Mouse (Mus musculus): ENCODE results near the gene Pnpla1. TPM values are rescaled to one million over a fixed set of nuclear protein-coding genes. Genes with fewer than 3 reads are reported as not detected.

Pnpla1 gene
- polyA plus RNA-seq, 1 experiment from 2014 or later = 0.07 TPM

GRCm38 (mm10) chr17:28898249-28898648 is 40.0 kb downstream of the Pnpla1 start:
- H3K9ac ChIP-seq (replicated peaks; ENCODE audit: low read depth, low read length) = no peak overlapping the region
- no peaks in the 10 kb centered on the region for H3K27me3 ChIP-seq (ENCODE audit: control insufficient read depth, insufficient read depth, low read length)
- H3K4me2 ChIP-seq (replicated peaks; ENCODE audit: low read depth, low read length) = no peak overlapping the region
- H3K27ac ChIP-seq (ENCODE audit: low read length) = no peak overlapping the region
- 59% methylated on average over 5 of the region's 5 CpGs for WGBS
- ATAC-seq (ENCODE audit: insufficient number of reproducible peaks, insufficient read depth, low FRiP score, low read depth) = no peak
- no peaks in the 10 kb centered on the region for H3K36me3 ChIP-seq (ENCODE audit: control insufficient read depth, insufficient read depth, low read length)
- H3K4me1 ChIP-seq (ENCODE audit: control insufficient read depth, insufficient read depth, low read length) = no peaks in the 10 kb centered on the region
- H3K9me3 ChIP-seq (ENCODE audit: control insufficient read depth, low read depth, low read length) = no peaks in the 10 kb centered on the region
- H3K4me3 ChIP-seq (ENCODE audit: low read depth, low read length) = no peak overlapping the region

GRCm38 (mm10) chr17:28899427-28899826 is 41.2 kb downstream of the Pnpla1 start:
- H3K4me3 ChIP-seq (ENCODE audit: low read depth, low read length) = no peak overlapping the region
- H3K27ac ChIP-seq (ENCODE audit: low read length) = no peak overlapping the region
- no peak overlapping the region for H3K4me2 ChIP-seq (replicated peaks; ENCODE audit: low read depth, low read length)
- 79% methylated on average over 19 of the region's 19 CpGs for WGBS
- H3K36me3 ChIP-seq (ENCODE audit: control insufficient read depth, insufficient read depth, low read length) = no peaks in the 10 kb centered on the region
- H3K4me1 ChIP-seq (ENCODE audit: control insufficient read depth, insufficient read depth, low read length) = no peaks in the 10 kb centered on the region
- no peak for ATAC-seq (ENCODE audit: insufficient number of reproducible peaks, insufficient read depth, low FRiP score, low read depth)
- no peaks in the 10 kb centered on the region for H3K9me3 ChIP-seq (ENCODE audit: control insufficient read depth, low read depth, low read length)
- no peaks in the 10 kb centered on the region for H3K27me3 ChIP-seq (ENCODE audit: control insufficient read depth, insufficient read depth, low read length)
- H3K9ac ChIP-seq (replicated peaks; ENCODE audit: low read depth, low read length) = no peak overlapping the region

- Histone ChIP-seq H3K9me3 (ENCODE audit: control insufficient read depth, low read depth, low read length) (no peaks in the 10 kb centered on the region), H3K4me1 (ENCODE audit: control insufficient read depth, insufficient read depth, low read length) (no peaks in the 10 kb centered on the region; the same call in 1 of the 2 replicates), H3K36me3 (ENCODE audit: control insufficient read depth, insufficient read depth, low read length) (no peaks in the 10 kb centered on the region), H3K4me3 (ENCODE audit: low read depth, low read length) (no peak overlapping the region), H3K9ac (replicated peaks; ENCODE audit: low read depth, low read length) (no peak overlapping the region), H3K27ac (ENCODE audit: low read length) (no peak overlapping the region), H3K27me3 (ENCODE audit: control insufficient read depth, insufficient read depth, low read length) (no peaks in the 10 kb centered on the region), H3K4me2 (replicated peaks; ENCODE audit: low read depth, low read length) (no peak overlapping the region)
- no peak for ATAC-seq (ENCODE audit: insufficient number of reproducible peaks, insufficient read depth, low FRiP score, low read depth)
- 66% methylated on average over 4 of the region's 4 CpGs for WGBS
Observed at GRCm38 (mm10) chr17:28901559-28901958, 43.3 kb downstream of the Pnpla1 start.

- 33% methylated on average over 23 of the region's 23 CpGs for WGBS
- Histone ChIP-seq H3K9me3 (ENCODE audit: control insufficient read depth, low read depth, low read length) (no peaks in the 10 kb centered on the region), H3K36me3 (ENCODE audit: control insufficient read depth, insufficient read depth, low read length) (no peaks in the 10 kb centered on the region), H3K27ac (ENCODE audit: low read length) (no peak overlapping the region), H3K4me1 (ENCODE audit: control insufficient read depth, insufficient read depth, low read length) (peaks cover 6% of the 10 kb centered on the region; the same call in 1 of the 2 replicates), H3K9ac (replicated peaks; ENCODE audit: low read depth, low read length) (no peak overlapping the region), H3K4me3 (ENCODE audit: low read depth, low read length) (no peak overlapping the region), H3K27me3 (ENCODE audit: control insufficient read depth, insufficient read depth, low read length) (no peaks in the 10 kb centered on the region), H3K4me2 (replicated peaks; ENCODE audit: low read depth, low read length) (no peak overlapping the region)
- no peak for ATAC-seq (ENCODE audit: insufficient number of reproducible peaks, insufficient read depth, low FRiP score, low read depth)
Observed at GRCm38 (mm10) chr17:28904546-28905376, 46.5 kb downstream of the Pnpla1 start.

GRCm38 (mm10) chr17:28905377-28905916 is 47.2 kb downstream of the Pnpla1 start:
- H3K4me1 ChIP-seq (ENCODE audit: control insufficient read depth, insufficient read depth, low read length) = peaks cover 6% of the 10 kb centered on the region; the same call in 1 of the 2 replicates
- no peak overlapping the region for H3K4me2 ChIP-seq (replicated peaks; ENCODE audit: low read depth, low read length)
- H3K4me3 ChIP-seq (ENCODE audit: low read depth, low read length) = no peak overlapping the region
- no peaks in the 10 kb centered on the region for H3K9me3 ChIP-seq (ENCODE audit: control insufficient read depth, low read depth, low read length)
- no peak overlapping the region for H3K27ac ChIP-seq (ENCODE audit: low read length)
- H3K27me3 ChIP-seq (ENCODE audit: control insufficient read depth, insufficient read depth, low read length) = no peaks in the 10 kb centered on the region
- WGBS = 66% methylated on average over 13 of the region's 13 CpGs
- no peaks in the 10 kb centered on the region for H3K36me3 ChIP-seq (ENCODE audit: control insufficient read depth, insufficient read depth, low read length)
- ATAC-seq (ENCODE audit: insufficient number of reproducible peaks, insufficient read depth, low FRiP score, low read depth) = no peak
- no peak overlapping the region for H3K9ac ChIP-seq (replicated peaks; ENCODE audit: low read depth, low read length)

GRCm38 (mm10) chr17:28907959-28908358 is 49.7 kb downstream of the Pnpla1 start:
- Histone ChIP-seq H3K36me3 (ENCODE audit: control insufficient read depth, insufficient read depth, low read length) (no peaks in the 10 kb centered on the region), H3K9me3 (ENCODE audit: control insufficient read depth, low read depth, low read length) (no peaks in the 10 kb centered on the region), H3K4me3 (ENCODE audit: low read depth, low read length) (no peak overlapping the region), H3K9ac (replicated peaks; ENCODE audit: low read depth, low read length) (no peak overlapping the region), H3K27me3 (ENCODE audit: control insufficient read depth, insufficient read depth, low read length) (no peaks in the 10 kb centered on the region), H3K27ac (ENCODE audit: low read length) (no peak overlapping the region), H3K4me1 (ENCODE audit: control insufficient read depth, insufficient read depth, low read length) (peaks cover 6% of the 10 kb centered on the region; the same call in 1 of the 2 replicates), H3K4me2 (replicated peaks; ENCODE audit: low read depth, low read length) (no peak overlapping the region)
- WGBS = 87% methylated on average over 7 of the region's 7 CpGs
- ATAC-seq (ENCODE audit: insufficient number of reproducible peaks, insufficient read depth, low FRiP score, low read depth) = no peak

- Histone ChIP-seq H3K4me3 (ENCODE audit: low read depth, low read length) (peak overlapping the region; percentile 1; the same call in 1 of the 2 replicates), H3K36me3 (ENCODE audit: control insufficient read depth, insufficient read depth, low read length) (no peaks in the 10 kb centered on the region), H3K9ac (replicated peaks; ENCODE audit: low read depth, low read length) (no peak overlapping the region), H3K27me3 (ENCODE audit: control insufficient read depth, insufficient read depth, low read length) (no peaks in the 10 kb centered on the region), H3K27ac (ENCODE audit: low read length) (no peak overlapping the region), H3K9me3 (ENCODE audit: control insufficient read depth, low read depth, low read length) (no peaks in the 10 kb centered on the region), H3K4me1 (ENCODE audit: control insufficient read depth, insufficient read depth, low read length) (peaks cover 6% of the 10 kb centered on the region; the same call in 1 of the 2 replicates), H3K4me2 (replicated peaks; ENCODE audit: low read depth, low read length) (peak overlapping the region; percentile 41)
- no peak for ATAC-seq (ENCODE audit: insufficient number of reproducible peaks, insufficient read depth, low FRiP score, low read depth)
- WGBS = 8% methylated on average over 29 of the region's 29 CpGs
Observed at GRCm38 (mm10) chr17:28909252-28909941, 51.2 kb downstream of the Pnpla1 start.

GRCm38 (mm10) chr17:28910139-28910538 is 51.9 kb downstream of the Pnpla1 start:
- Histone ChIP-seq H3K9ac (replicated peaks; ENCODE audit: low read depth, low read length) (no peak overlapping the region), H3K4me3 (ENCODE audit: low read depth, low read length) (no peak overlapping the region), H3K4me2 (replicated peaks; ENCODE audit: low read depth, low read length) (peak overlapping the region; percentile 41), H3K27me3 (ENCODE audit: control insufficient read depth, insufficient read depth, low read length) (no peaks in the 10 kb centered on the region), H3K36me3 (ENCODE audit: control insufficient read depth, insufficient read depth, low read length) (no peaks in the 10 kb centered on the region), H3K4me1 (ENCODE audit: control insufficient read depth, insufficient read depth, low read length) (peaks cover 6% of the 10 kb centered on the region; the same call in 1 of the 2 replicates), H3K9me3 (ENCODE audit: control insufficient read depth, low read depth, low read length) (no peaks in the 10 kb centered on the region), H3K27ac (ENCODE audit: low read length) (no peak overlapping the region)
- ATAC-seq (ENCODE audit: insufficient number of reproducible peaks, insufficient read depth, low FRiP score, low read depth) = no peak
- 25% methylated on average over 7 of the region's 7 CpGs for WGBS
